Mouse (Mus musculus) adrenal gland, adult 8-10 months (tissue): Measurements from ENCODE around the gene Cpa3. TPM values are rescaled to one million over a fixed set of nuclear protein-coding genes. Genes with fewer than 3 reads are reported as not detected.

Experiments used
- microRNA-seq, 2 experiments: library from miRNA; unstranded; fragments of <30 nt; microRNA quantifications; one replicate each; pipeline ENCODE4 v1.2.0; 2022
- total RNA-seq, 4 experiments: library from RNA; stranded (reverse); gene quantifications; 2 replicates each; pipeline ENCODE4 v1.2.4; 2022

Cpa3 gene
- total RNA-seq, 4 experiments from 2014 or later: 2.3 to 3.4 (median 2.9) TPM

Small RNAs within 50 kb of the gene (microRNA-seq; reads per million reads assigned to microRNA genes)
- 1.1 to 1.2 reads per million in 2 experiments for gene Mir7007

Other genes with a start within 250 kb of the Cpa3 start
- 10 to 100 TPM; 16.2 to 24.2 (median 19.1) TPM for gene Hps3, start 206.9 kb downstream of the Cpa3 start, total RNA-seq
- 10 to 100 TPM; 26.9 to 30.1 (median 30.0) TPM for gene Hltf, start 184.4 kb downstream of the Cpa3 start, total RNA-seq
- 100 to 1,000 TPM in 2 of 4 experiments, 10 to 100 TPM in 2; 75.7 to 133 (median 94.3) TPM for gene Gyg, start 86.9 kb downstream of the Cpa3 start, total RNA-seq
- 10 to 100 TPM in 2 of 4 experiments, 1 to 10 TPM in 2; 5.9 to 10.3 (median 8.5) TPM for gene Cpb1, start 33.6 kb upstream of the Cpa3 start, total RNA-seq
- 10 to 100 TPM in 3 of 4 experiments, 1 to 10 TPM in 1; 8.6 to 19.1 (median 12.0) TPM for gene Agtr1b, start 125.0 kb upstream of the Cpa3 start, total RNA-seq